Mouse (Mus musculus): ENCODE results near the gene Arf3. TPM values are rescaled to one million over a fixed set of nuclear protein-coding genes. Genes with fewer than 3 reads are reported as not detected.

Gene Arf3
- polyA plus RNA-seq, 1 experiment from 2014 or later = 32.3 TPM

DNA sequence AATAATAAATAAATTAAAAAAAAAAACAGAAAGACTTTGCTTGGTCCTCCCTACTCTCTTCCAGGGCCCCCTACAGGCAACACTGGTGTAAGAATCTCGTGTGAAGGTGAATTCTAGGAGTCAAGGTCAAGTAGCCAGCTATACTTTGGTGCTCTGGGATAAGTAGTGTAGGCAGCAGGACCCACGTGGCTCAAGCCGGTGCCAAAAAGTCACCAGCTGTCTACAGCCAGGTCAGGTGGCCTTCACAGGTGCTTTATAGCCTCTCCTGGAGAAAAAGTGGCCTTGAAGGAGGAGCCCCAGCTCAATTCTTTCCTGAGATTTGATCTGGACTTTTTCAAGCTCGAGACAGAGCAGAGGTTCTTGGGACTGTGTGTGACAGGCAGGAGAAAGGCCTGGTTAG is 36.9 kb downstream of the Arf3 start:
- no peaks in the 10 kb centered on the region for H3K9me3 ChIP-seq (ENCODE audit: control insufficient read depth, low read length)
- H3K4me3 ChIP-seq (ENCODE audit: low read depth, low read length) = no peak overlapping the region
- no peak for ATAC-seq (ENCODE audit: low FRiP score)
- no peak overlapping the region for H3K4me2 ChIP-seq (replicated peaks; ENCODE audit: low read depth, low read length)
- WGBS = 76% methylated on average over 4 of the region's 4 CpGs
- no peak overlapping the region for H3K9ac ChIP-seq (ENCODE audit: low read depth, low read length)
- DNase-seq (ENCODE audit: low spot score) = no peak
- no peak overlapping the region for H3K27ac ChIP-seq (ENCODE audit: low read depth, low read length)
- peaks cover 5% of the 10 kb centered on the region; the same call in 1 of the 2 replicates for H3K4me1 ChIP-seq (replicated peaks; ENCODE audit: control insufficient read depth, insufficient read depth, low read length)
- no peaks in the 10 kb centered on the region for H3K36me3 ChIP-seq (ENCODE audit: control insufficient read depth, insufficient read depth, low read length)
- peaks cover 11% of the 10 kb centered on the region; the same call in 1 of the 2 replicates for H3K27me3 ChIP-seq (ENCODE audit: control insufficient read depth, insufficient read depth, low read length)

DNA sequence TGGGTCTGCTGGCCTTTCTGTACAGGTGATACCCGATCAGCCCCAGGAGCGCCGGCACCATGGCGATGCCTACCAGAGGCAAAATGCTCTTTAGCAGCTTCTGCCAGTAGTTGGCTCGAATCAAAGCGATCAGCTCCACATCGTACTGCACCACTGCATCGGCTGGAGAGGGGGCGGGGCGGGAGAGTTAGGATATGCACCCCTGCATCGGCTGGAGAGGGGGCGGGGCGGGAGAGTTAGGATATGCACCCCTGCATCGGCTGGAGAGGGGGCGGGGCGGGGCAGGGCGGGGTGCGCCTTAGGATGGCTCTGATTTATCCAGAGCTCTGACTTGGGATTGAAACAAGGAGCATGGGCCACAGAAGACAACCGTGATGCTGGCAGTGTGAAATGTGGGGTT is 38.6 kb downstream of the Arf3 start:
- whole genome bisulfite sequencing = 30% methylated on average over 19 of the region's 19 CpGs
- ATAC-seq (ENCODE audit: low FRiP score) (no peak), DNase-seq (ENCODE audit: low spot score) (no peak)
- Histone ChIP-seq H3K4me2 (replicated peaks; ENCODE audit: low read depth, low read length) (no peak overlapping the region), H3K27me3 (ENCODE audit: control insufficient read depth, insufficient read depth, low read length) (peaks cover 11% of the 10 kb centered on the region; the same call in 1 of the 2 replicates), H3K4me3 (ENCODE audit: low read depth, low read length) (no peak overlapping the region), H3K9ac (ENCODE audit: low read depth, low read length) (no peak overlapping the region), H3K27ac (ENCODE audit: low read depth, low read length) (no peak overlapping the region), H3K36me3 (ENCODE audit: control insufficient read depth, insufficient read depth, low read length) (no peaks in the 10 kb centered on the region), H3K9me3 (ENCODE audit: control insufficient read depth, low read length) (no peaks in the 10 kb centered on the region), H3K4me1 (replicated peaks; ENCODE audit: control insufficient read depth, insufficient read depth, low read length) (peaks cover 5% of the 10 kb centered on the region; the same call in 1 of the 2 replicates)

- Histone ChIP-seq H3K36me3 (ENCODE audit: control insufficient read depth, insufficient read depth, low read length) (no peaks in the 10 kb centered on the region), H3K4me1 (replicated peaks; ENCODE audit: control insufficient read depth, insufficient read depth, low read length) (peaks cover 5% of the 10 kb centered on the region; the same call in 1 of the 2 replicates), H3K27me3 (ENCODE audit: control insufficient read depth, insufficient read depth, low read length) (peaks cover 11% of the 10 kb centered on the region; the same call in 1 of the 2 replicates), H3K9me3 (ENCODE audit: control insufficient read depth, low read length) (no peaks in the 10 kb centered on the region), H3K4me2 (replicated peaks; ENCODE audit: low read depth, low read length) (no peak overlapping the region), H3K4me3 (ENCODE audit: low read depth, low read length) (no peak overlapping the region), H3K27ac (ENCODE audit: low read depth, low read length) (no peak overlapping the region), H3K9ac (ENCODE audit: low read depth, low read length) (no peak overlapping the region)
- WGBS = 68% methylated on average over 14 of the region's 14 CpGs
- DNase-seq (ENCODE audit: low spot score) (no peak), ATAC-seq (ENCODE audit: low FRiP score) (no peak)
Measured at GRCm38 (mm10) chr15:98722854-98723253, 40.2 kb downstream of the Arf3 start.

GRCm38 (mm10) chr15:98722191-98722590 is 40.8 kb downstream of the Arf3 start:
- 87% methylated on average over 8 of the region's 8 CpGs for WGBS
- H3K4me1 ChIP-seq (replicated peaks; ENCODE audit: control insufficient read depth, insufficient read depth, low read length) = peaks cover 4% of the 10 kb centered on the region; the same call in 1 of the 2 replicates

DNA sequence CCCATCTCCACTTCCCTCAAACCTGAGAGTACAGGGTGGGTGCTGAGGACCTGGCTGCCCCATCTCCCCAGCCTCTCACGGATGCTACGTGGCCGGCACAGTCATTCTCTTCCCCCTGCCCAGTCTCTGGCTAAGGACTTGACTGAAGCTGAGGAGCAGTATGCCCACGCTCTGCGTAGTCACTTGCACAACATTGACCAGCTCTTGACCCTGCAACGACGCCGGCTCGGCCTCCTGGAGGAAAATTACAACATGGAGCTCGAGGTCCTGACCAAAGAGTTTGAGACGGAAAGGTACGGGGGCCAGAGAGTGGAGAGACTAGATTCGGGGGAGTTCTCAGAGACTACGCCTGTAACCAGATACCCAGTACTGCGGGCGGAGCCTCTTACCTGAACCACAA is 45.7 kb downstream of the Arf3 start:
- Histone ChIP-seq H3K36me3 (ENCODE audit: control insufficient read depth, insufficient read depth, low read length) (no peaks in the 10 kb centered on the region), H3K27me3 (ENCODE audit: control insufficient read depth, insufficient read depth, low read length) (no peaks in the 10 kb centered on the region), H3K4me3 (ENCODE audit: low read depth, low read length) (no peak overlapping the region), H3K9ac (ENCODE audit: low read depth, low read length) (no peak overlapping the region), H3K4me2 (replicated peaks; ENCODE audit: low read depth, low read length) (no peak overlapping the region), H3K4me1 (replicated peaks; ENCODE audit: control insufficient read depth, insufficient read depth, low read length) (no peaks in the 10 kb centered on the region), H3K27ac (ENCODE audit: low read depth, low read length) (no peak overlapping the region), H3K9me3 (ENCODE audit: control insufficient read depth, low read length) (no peaks in the 10 kb centered on the region)
- no peak for DNase-seq (ENCODE audit: low spot score)
- WGBS = 64% methylated on average over 16 of the region's 16 CpGs
- no peak for ATAC-seq (ENCODE audit: low FRiP score)

More at GRCm38 (mm10) chr15:98722191-98722590, 40.8 kb downstream of the Arf3 start:
- no peak for ATAC-seq (ENCODE audit: low FRiP score)
- Histone ChIP-seq H3K36me3 (ENCODE audit: control insufficient read depth, insufficient read depth, low read length) (no peaks in the 10 kb centered on the region), H3K4me2 (replicated peaks; ENCODE audit: low read depth, low read length) (no peak overlapping the region), H3K4me3 (ENCODE audit: low read depth, low read length) (no peak overlapping the region), H3K9ac (ENCODE audit: low read depth, low read length) (no peak overlapping the region), H3K9me3 (ENCODE audit: control insufficient read depth, low read length) (no peaks in the 10 kb centered on the region), H3K27me3 (ENCODE audit: control insufficient read depth, insufficient read depth, low read length) (peaks cover 9% of the 10 kb centered on the region; the same call in 1 of the 2 replicates), H3K27ac (ENCODE audit: low read depth, low read length) (no peak overlapping the region)
- no peak for DNase-seq (ENCODE audit: low spot score)

- ATAC-seq (ENCODE audit: low FRiP score) = no peak
- Histone ChIP-seq H3K4me2 (replicated peaks; ENCODE audit: low read depth, low read length) (no peak overlapping the region), H3K4me3 (ENCODE audit: low read depth, low read length) (no peak overlapping the region), H3K36me3 (ENCODE audit: control insufficient read depth, insufficient read depth, low read length) (no peaks in the 10 kb centered on the region), H3K9me3 (ENCODE audit: control insufficient read depth, low read length) (no peaks in the 10 kb centered on the region), H3K9ac (ENCODE audit: low read depth, low read length) (no peak overlapping the region), H3K4me1 (replicated peaks; ENCODE audit: control insufficient read depth, insufficient read depth, low read length) (no peaks in the 10 kb centered on the region), H3K27ac (ENCODE audit: low read depth, low read length) (no peak overlapping the region), H3K27me3 (ENCODE audit: control insufficient read depth, insufficient read depth, low read length) (no peaks in the 10 kb centered on the region)
- DNase-seq (ENCODE audit: low spot score) = no peak
- WGBS = 79% methylated on average over 4 of the region's 5 CpGs
Measured at GRCm38 (mm10) chr15:98714230-98714652, 48.8 kb downstream of the Arf3 start.

GRCm38 (mm10) chr15:98710442-98710841 is 52.6 kb downstream of the Arf3 start:
- no peaks in the 10 kb centered on the region for H3K4me1 ChIP-seq (replicated peaks; ENCODE audit: control insufficient read depth, insufficient read depth, low read length)
- ATAC-seq (ENCODE audit: low FRiP score) (no peak), DNase-seq (ENCODE audit: low spot score) (peak; percentile 80)
- 0 out of 2 replicates have a peak, but pooled peaks cover 2% of the 10 kb centered on the region for H3K27me3 ChIP-seq (ENCODE audit: control insufficient read depth, insufficient read depth, low read length)
- WGBS = 22% methylated on average over 9 of the region's 9 CpGs
- H3K36me3 ChIP-seq (ENCODE audit: control insufficient read depth, insufficient read depth, low read length) = no peaks in the 10 kb centered on the region
- H3K4me3 ChIP-seq (ENCODE audit: low read depth, low read length) = no peak overlapping the region
- no peak overlapping the region for H3K9ac ChIP-seq (ENCODE audit: low read depth, low read length)
- H3K4me2 ChIP-seq (replicated peaks; ENCODE audit: low read depth, low read length) = no peak overlapping the region
- no peaks in the 10 kb centered on the region for H3K9me3 ChIP-seq (ENCODE audit: control insufficient read depth, low read length)
- H3K27ac ChIP-seq (ENCODE audit: low read depth, low read length) = no peak overlapping the region

DNA sequence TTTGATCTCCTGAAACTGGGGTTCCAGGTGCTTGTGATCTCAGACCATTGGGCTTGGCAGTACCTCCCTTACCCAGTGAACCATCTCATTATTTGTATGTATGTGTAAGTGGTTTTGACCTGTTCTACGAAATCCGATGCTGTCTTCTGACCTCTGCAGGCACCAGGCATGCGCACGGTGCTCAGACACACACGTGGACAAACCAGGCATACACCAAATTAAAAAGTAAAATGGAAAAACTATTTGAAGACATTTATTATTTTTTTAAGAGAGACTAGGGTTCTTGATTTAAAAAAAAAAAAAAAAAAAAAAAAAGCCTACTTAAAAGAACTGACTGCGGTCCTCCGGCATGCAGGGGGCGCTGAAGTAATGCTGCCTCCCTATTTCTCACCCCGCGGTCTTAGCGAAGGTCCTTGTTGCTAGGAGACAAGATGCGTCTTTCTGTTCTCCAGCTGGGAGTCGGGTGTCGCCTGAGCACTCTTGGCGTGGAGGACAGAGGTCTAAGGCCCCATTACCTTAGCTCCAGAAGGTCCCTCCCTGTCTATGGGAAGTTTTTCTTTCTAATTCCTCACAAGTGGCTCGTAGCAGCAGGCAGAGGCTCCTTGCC is 55.1 kb downstream of the Arf3 start, which contains the start of gene Ccdc65:
Ccdc65 (plus strand) TSS at position 442 of the 607 bp plus-strand sequence.
- H3K36me3 ChIP-seq (ENCODE audit: control insufficient read depth, insufficient read depth, low read length) = no peaks in the 10 kb centered on the region
- H3K9ac ChIP-seq (ENCODE audit: low read depth, low read length) = no peak within 1 kb of the TSS
- H3K9me3 ChIP-seq (ENCODE audit: control insufficient read depth, low read length) = no peaks in the 10 kb centered on the region
- no peak within 1 kb of the TSS for H3K27ac ChIP-seq (ENCODE audit: low read depth, low read length)
- H3K27me3 ChIP-seq (ENCODE audit: control insufficient read depth, insufficient read depth, low read length) = 0 out of 2 replicates have a peak, but pooled peaks cover 2% of the 10 kb centered on the region
- WGBS = 20% methylated on average over 16 of the region's 16 CpGs
- H3K4me3 ChIP-seq (ENCODE audit: low read depth, low read length) = peak within 1 kb of the TSS; percentile 25
- DNase-seq (ENCODE audit: low spot score) (peak; percentile 90), ATAC-seq (ENCODE audit: low FRiP score) (no peak)
- peak within 1 kb of the TSS; percentile 39 for H3K4me2 ChIP-seq (replicated peaks; ENCODE audit: low read depth, low read length)
- no peaks in the 10 kb centered on the region for H3K4me1 ChIP-seq (replicated peaks; ENCODE audit: control insufficient read depth, insufficient read depth, low read length)

- no peaks in the 10 kb centered on the region for H3K9me3 ChIP-seq (ENCODE audit: control insufficient read depth, low read length)
- no peak overlapping the region for H3K4me3 ChIP-seq (ENCODE audit: low read depth, low read length)
- DNase-seq (ENCODE audit: low spot score) = no peak
- H3K4me1 ChIP-seq (replicated peaks; ENCODE audit: control insufficient read depth, insufficient read depth, low read length) = no peaks in the 10 kb centered on the region
- ATAC-seq (ENCODE audit: low FRiP score) = no peak
- H3K4me2 ChIP-seq (replicated peaks; ENCODE audit: low read depth, low read length) = no peak overlapping the region
- no peaks in the 10 kb centered on the region for H3K36me3 ChIP-seq (ENCODE audit: control insufficient read depth, insufficient read depth, low read length)
- H3K9ac ChIP-seq (ENCODE audit: low read depth, low read length) = no peak overlapping the region
- 71% methylated on average over 9 of the region's 9 CpGs for WGBS
- H3K27me3 ChIP-seq (ENCODE audit: control insufficient read depth, insufficient read depth, low read length) = peaks cover 16% of the 10 kb centered on the region
- no peak overlapping the region for H3K27ac ChIP-seq (ENCODE audit: low read depth, low read length)
Measured at GRCm38 (mm10) chr15:98704312-98704711, 58.7 kb downstream of the Arf3 start.
